Mouse (Mus musculus) lung, embryonic 14.5 days (tissue): ENCODE measurements around the gene B3galnt2. TPM values are rescaled to one million over a fixed set of nuclear protein-coding genes. Genes with fewer than 3 reads are reported as not detected.

Source experiments
- ATAC-seq: fragments of 200-750 bp; cut with Nextera tagmentation; 2 replicates; pipeline ENCODE4 v1.8.0; 2017; ENCODE audit warnings: mild to moderate bottlenecking, moderate TSS enrichment, moderate library complexity; ENCODE audit not compliant: insufficient read depth
- DNase-seq: peaks from one replicate; pipeline ENCODE4 v3.0.0-alpha.2; 2015
- H3K27ac ChIP-seq: fragments of 300-500 bp; sonication (generic); 2 replicates; pipeline ENCODE4 v1.5.1; 2014; ENCODE audit warnings: low read depth, mild to moderate bottlenecking, moderate library complexity
- H3K27me3 ChIP-seq: fragments of 300-500 bp; sonication (generic); 2 replicates; pipeline ENCODE4 v1.6.1; 2014; ENCODE audit warnings: low read length, control low read depth; ENCODE audit not compliant: insufficient read depth
- H3K36me3 ChIP-seq: fragments of 300-500 bp; sonication (generic); 2 replicates; pipeline ENCODE4 v1.6.1; 2014; ENCODE audit warnings: control low read depth; ENCODE audit not compliant: insufficient read depth
- H3K4me1 ChIP-seq: fragments of 300-500 bp; sonication (generic); 2 replicates; pipeline ENCODE4 v1.6.1; 2014; ENCODE audit warnings: antibody characterized with exemption, control low read depth; ENCODE audit not compliant: insufficient read depth
- H3K4me2 ChIP-seq: fragments of 300-500 bp; sonication (generic); 2 replicates; pipeline ENCODE4 v1.6.1; 2014; ENCODE audit warnings: mild to moderate bottlenecking
- H3K4me3 ChIP-seq: fragments of 300-500 bp; sonication (generic); 2 replicates; pipeline ENCODE4 v1.5.1; 2014; ENCODE audit warnings: low read depth, low read length
- H3K9ac ChIP-seq: fragments of 300-500 bp; sonication (generic); 2 replicates; pipeline ENCODE4 v1.6.1; 2014
- H3K9me3 ChIP-seq: fragments of 300-500 bp; sonication (generic); 2 replicates; pipeline ENCODE4 v1.6.1; 2016; ENCODE audit warnings: low read depth, low read length, control low read depth
- CTCF ChIP-seq: IDR thresholded peaks from 2 replicates; pipeline ENCODE4 v1.5.1; 2016; ENCODE audit warnings: antibody characterized with exemption, low read depth
- WGBS: fragments of 180-500 bp; shearing (Covaris S2); extraction: QIAGEN DNeasy Blood & Tissue Kit; methylation state at CpG from one replicate; pipeline ENCODE4 v1.1.7; 2014; 5-methylcytosine and 5-hydroxymethylcytosine counted together
- polyA plus RNA-seq: library from polyadenylated mRNA; unstranded; fragments of >200 nt; fragmentation: Nextera tagmentation; extraction: Ambion mirVana; gene quantifications from 2 replicates; pipeline ENCODE4 v1.2.1, GENCODE M21; 2014

Gene B3galnt2
- polyA plus RNA-seq: 41.4 and 46.1 TPM in 2 replicates

DNA sequence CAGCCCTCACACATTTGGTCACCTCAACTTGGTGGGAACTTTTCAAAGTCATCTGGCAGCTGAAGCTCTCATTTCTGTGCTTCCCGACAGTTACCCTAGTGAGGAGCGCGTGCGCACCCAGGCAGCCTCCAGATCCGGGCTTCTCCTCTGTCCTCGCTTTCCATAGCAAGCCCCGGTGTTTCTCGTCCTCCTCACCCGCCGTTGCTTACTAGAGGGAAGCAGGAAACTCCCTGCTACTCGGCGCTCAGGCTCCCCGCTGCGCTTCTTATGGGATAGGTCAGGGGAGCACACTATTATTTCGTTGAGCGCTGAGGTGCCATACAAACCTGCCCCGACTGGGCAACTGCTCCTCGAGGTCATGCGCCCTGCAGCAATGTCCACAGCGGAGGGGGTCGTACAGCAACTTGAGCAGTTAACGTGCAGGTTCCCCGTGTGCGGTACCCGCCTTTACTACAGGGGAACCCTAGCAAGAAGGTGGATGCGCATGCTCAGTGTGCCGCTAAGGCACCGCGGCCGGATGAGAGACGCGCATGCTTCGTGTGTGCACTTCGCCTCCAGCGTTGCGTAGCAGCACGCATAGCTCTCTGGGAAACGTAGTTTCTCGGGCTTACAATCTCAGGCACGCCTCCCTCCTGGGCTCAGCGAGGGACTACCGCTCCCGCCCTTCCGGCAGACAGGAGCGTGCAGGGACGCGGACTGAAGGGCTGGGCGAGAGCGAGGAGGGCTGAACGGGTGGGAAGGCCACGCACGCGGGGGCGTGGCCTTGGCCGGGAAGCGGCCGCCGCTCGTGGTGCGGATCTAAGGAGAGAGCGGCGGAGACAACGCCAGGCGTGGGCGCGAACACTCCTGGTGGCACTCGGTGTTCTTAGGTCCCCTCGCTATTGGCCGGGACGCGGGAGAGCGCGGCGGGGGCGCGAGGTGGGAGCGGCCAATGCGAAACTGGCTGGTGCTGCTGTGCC, at the start of gene B3galnt2:
Gene B3galnt2, plus strand, starts transcription at position 596 of the 959 bp plus-strand sequence.
- Histone ChIP-seq H3K4me2 (peak within 1 kb of the TSS; percentile 77), H3K9ac (peak within 1 kb of the TSS; percentile 86), H3K4me3 (peak within 1 kb of the TSS; percentile 88), H3K27ac (peak within 1 kb of the TSS; percentile 78), H3K36me3 (no peaks in the 10 kb centered on the region), H3K27me3 (no peaks in the 10 kb centered on the region), H3K4me1 (no peaks in the 10 kb centered on the region), H3K9me3 (no peaks in the 10 kb centered on the region)
- TF ChIP-seq CTCF: peak; percentile 16; the same call in 1 of the 2 replicates
- DNase-seq (peak; percentile 100), ATAC-seq (peak; percentile 99)
- under 1% methylated on average over 68 of the region's 78 CpGs for WGBS

DNA sequence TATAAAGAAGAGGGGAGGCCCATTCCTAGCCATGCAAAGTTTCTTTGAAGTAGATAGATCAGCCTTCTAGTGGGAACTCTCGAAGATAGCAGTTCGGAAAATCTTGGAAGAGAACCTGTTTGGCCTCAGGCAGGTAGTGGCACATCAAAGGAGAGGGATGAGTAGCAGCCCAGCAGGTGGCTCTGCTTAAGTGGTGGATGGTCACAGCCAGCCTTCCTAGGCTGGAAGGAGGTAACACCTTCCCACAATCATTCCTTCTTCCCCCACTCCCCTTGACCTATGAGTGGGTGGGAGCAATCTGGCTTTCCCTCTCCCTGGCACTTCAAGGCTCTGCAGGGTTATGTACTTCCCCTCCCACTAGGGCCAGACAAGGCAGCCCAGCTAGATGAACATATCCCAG, 42.9 kb upstream of the B3galnt2 start:
- H3K4me3 ChIP-seq: no peak overlapping the region
- H3K9ac ChIP-seq: no peak overlapping the region
- H3K27me3 ChIP-seq: no peaks in the 10 kb centered on the region
- H3K9me3 ChIP-seq: no peaks in the 10 kb centered on the region
- DNase-seq (no peak), ATAC-seq (no peak)
- no peak for TF ChIP-seq CTCF
- no peaks in the 10 kb centered on the region for H3K4me1 ChIP-seq
- WGBS: 30% methylated on average over 2 of the region's 2 CpGs
- no peak overlapping the region for H3K27ac ChIP-seq
- no peaks in the 10 kb centered on the region for H3K36me3 ChIP-seq
- no peak overlapping the region for H3K4me2 ChIP-seq

- 89% methylated on average over 3 of the region's 3 CpGs for WGBS
- no peaks in the 10 kb centered on the region for H3K4me1 ChIP-seq
- H3K27ac ChIP-seq: no peak overlapping the region
- no peak overlapping the region for H3K9ac ChIP-seq
- no peaks in the 10 kb centered on the region for H3K27me3 ChIP-seq
- H3K4me3 ChIP-seq: no peak overlapping the region
- no peak for TF ChIP-seq CTCF
- DNase-seq: no peak
- H3K36me3 ChIP-seq: no peaks in the 10 kb centered on the region
- no peak overlapping the region for H3K4me2 ChIP-seq
- H3K9me3 ChIP-seq: no peaks in the 10 kb centered on the region
- no peak for ATAC-seq
Measured at GRCm38 (mm10) chr13:13919396-13919795, 34.9 kb upstream of the B3galnt2 start.

DNA sequence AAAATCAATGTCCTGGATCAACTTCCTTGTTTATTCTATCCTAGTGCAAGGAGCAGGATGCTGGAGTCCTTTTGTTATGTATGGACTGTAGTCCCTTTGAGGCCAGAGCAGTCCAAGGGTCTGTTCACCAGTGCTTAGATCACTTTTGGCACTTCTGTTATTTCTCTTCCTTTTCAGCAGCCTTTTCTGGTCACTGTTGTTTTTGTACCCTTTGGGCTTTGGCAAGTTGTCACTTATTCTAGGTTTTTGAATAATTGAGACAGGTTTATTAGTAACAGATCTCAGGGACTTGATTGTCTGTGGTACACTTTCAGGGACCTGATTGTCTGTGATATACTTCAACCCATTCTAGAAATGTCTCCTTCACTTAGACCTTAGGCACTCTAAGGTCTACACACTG, 31.7 kb upstream of the B3galnt2 start:
- Histone ChIP-seq H3K36me3 (no peaks in the 10 kb centered on the region), H3K27ac (no peak overlapping the region), H3K4me3 (no peak overlapping the region), H3K9me3 (no peaks in the 10 kb centered on the region), H3K9ac (no peak overlapping the region), H3K4me1 (no peaks in the 10 kb centered on the region), H3K27me3 (no peaks in the 10 kb centered on the region), H3K4me2 (no peak overlapping the region)
- ATAC-seq: no peak
- no peak for DNase-seq
- no peak for TF ChIP-seq CTCF

DNA sequence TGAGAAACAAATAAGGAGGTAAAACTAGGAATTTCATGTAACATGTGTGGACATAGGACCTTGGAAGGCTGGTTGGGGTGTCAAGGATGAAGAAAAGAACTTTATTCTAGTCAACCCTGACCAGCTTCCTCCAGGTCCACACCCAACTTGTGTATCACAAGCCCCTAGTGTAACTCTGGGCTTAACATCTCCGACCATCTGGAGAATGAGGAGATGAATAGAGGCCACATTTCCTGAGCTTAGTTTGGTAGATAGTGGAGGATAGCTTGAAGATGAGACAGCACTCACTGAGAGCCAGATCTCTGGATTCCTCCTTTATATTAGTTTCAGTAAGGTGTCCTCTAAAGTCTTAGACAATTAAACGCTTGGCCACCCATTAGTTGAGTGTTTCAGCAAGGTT, 24.3 kb upstream of the B3galnt2 start:
- Histone ChIP-seq H3K27me3 (no peaks in the 10 kb centered on the region), H3K4me1 (no peaks in the 10 kb centered on the region), H3K4me2 (no peak overlapping the region), H3K36me3 (no peaks in the 10 kb centered on the region), H3K27ac (no peak overlapping the region), H3K9me3 (no peaks in the 10 kb centered on the region), H3K9ac (no peak overlapping the region), H3K4me3 (no peak overlapping the region)
- no peak for DNase-seq
- ATAC-seq: no peak
- 77% methylated on average over 2 of the region's 2 CpGs for WGBS
- TF ChIP-seq CTCF: no peak

GRCm38 (mm10) chr13:13954931-13955330, 662 bp downstream of the B3galnt2 start:
- H3K9me3 ChIP-seq: no peaks in the 10 kb centered on the region
- 0 out of 2 replicates have a peak, but pooled peaks cover 7% of the 10 kb centered on the region for H3K36me3 ChIP-seq
- peak overlapping the region; percentile 86 for H3K9ac ChIP-seq
- DNase-seq (peak; percentile 66), ATAC-seq (peak; percentile 30; the same call in 1 of the 2 replicates)
- TF ChIP-seq CTCF: no peak
- peak overlapping the region; percentile 77 for H3K27ac ChIP-seq
- H3K4me3 ChIP-seq: peak overlapping the region; percentile 88
- H3K4me1 ChIP-seq: no peaks in the 10 kb centered on the region
- WGBS: under 1% methylated on average over 29 of the region's 29 CpGs
- H3K4me2 ChIP-seq: peak overlapping the region; percentile 77
- H3K27me3 ChIP-seq: no peaks in the 10 kb centered on the region

- WGBS: 73% methylated on average over 4 of the region's 4 CpGs
- no peak for ATAC-seq
- Histone ChIP-seq H3K9ac (no peak overlapping the region), H3K4me3 (no peak overlapping the region), H3K4me1 (no peaks in the 10 kb centered on the region), H3K9me3 (no peaks in the 10 kb centered on the region), H3K36me3 (0 out of 2 replicates have a peak, but pooled peaks cover 8% of the 10 kb centered on the region), H3K27ac (no peak overlapping the region), H3K27me3 (no peaks in the 10 kb centered on the region), H3K4me2 (0 out of 2 replicates have a peak overlapping the region, but pooled peaks have one; percentile 3)
- DNase-seq: no peak
- no peak for TF ChIP-seq CTCF
Measured at GRCm38 (mm10) chr13:13956686-13957085, 2.4 kb downstream of the B3galnt2 start.
